ENCODE assay signal across 21 mouse cellular contexts in genomic region chr10:115834017-115834416, GRCm38 (mm10). TPM values are rescaled to one million over a fixed set of nuclear protein-coding genes. Genes with fewer than 3 reads are reported as not detected.
DNase-seq lines count a peak whose midpoint lies in the region; ATAC-seq lines count a peak whose summit lies in the region.
"Had no signal": no experiment of that assay in that cellular context is flagged by ENCODE, and none has a peak within 500 bp of the region (broad histone marks: within the 10 kb centered on the region; RNA-seq: fewer than 3 reads in every experiment).

No protein-coding gene starts in this region.

- peak; percentile 81 for ATAC-seq in liver, embryonic 11.5 days (replicated peaks; ENCODE audit: low FRiP score)
- ATAC-seq in stomach, embryonic 14.5 days (ENCODE audit: insufficient number of reproducible peaks, insufficient read depth, low FRiP score, low read depth): peak; percentile 56; the same call in 1 of the 2 replicates
- ATAC-seq in forebrain, embryonic 14.5 days: no peak
- ATAC-seq: forebrain, postnatal 0 days; lung, postnatal 0 days; midbrain, embryonic 13.5 days had no signal

- no peak overlapping the region for H3K4me3 ChIP-seq in liver, embryonic 11.5 days (ENCODE audit: low read depth, low read length)
- no peak overlapping the region for H3K4me3 ChIP-seq in stomach, embryonic 14.5 days (ENCODE audit: low read depth, low read length)
- H3K4me3 ChIP-seq in forebrain, embryonic 14.5 days (ENCODE audit: low read depth, low read length): no peak overlapping the region
- H3K4me3 ChIP-seq: embryonic facial prominence, embryonic 12.5 days; hindbrain, embryonic 12.5 days; layer of hippocampus, adult 2 months; limb, embryonic 15.5 days; midbrain, embryonic 13.5 days; neural tube, embryonic 13.5 days had no signal

- no peak overlapping the region for H3K9ac ChIP-seq in liver, embryonic 11.5 days (ENCODE audit: low read depth, low read length)
- H3K9ac ChIP-seq in stomach, embryonic 14.5 days (replicated peaks; ENCODE audit: low read depth, low read length): no peak overlapping the region
- H3K9ac ChIP-seq in forebrain, embryonic 14.5 days (ENCODE audit: low read length): no peak overlapping the region
- H3K9ac ChIP-seq: embryonic facial prominence, embryonic 12.5 days; forebrain, postnatal 0 days; hindbrain, embryonic 12.5 days; limb, embryonic 15.5 days; midbrain, embryonic 13.5 days; neural tube, embryonic 13.5 days had no signal

- 73% methylated on average over 6 of the region's 6 CpGs for WGBS in liver, embryonic 11.5 days
- WGBS in stomach, embryonic 14.5 days: 55% methylated on average over 6 of the region's 6 CpGs
- WGBS in forebrain, embryonic 14.5 days: 92% methylated on average over 6 of the region's 6 CpGs

- no peaks in the 10 kb centered on the region; the same call in 1 of the 2 replicates for H3K9me3 ChIP-seq in liver, embryonic 11.5 days (ENCODE audit: control insufficient read depth, low read length)
- H3K9me3 ChIP-seq in stomach, embryonic 14.5 days (ENCODE audit: control insufficient read depth, low read depth, low read length): no peaks in the 10 kb centered on the region
- no peaks in the 10 kb centered on the region for H3K9me3 ChIP-seq in forebrain, embryonic 14.5 days (replicated peaks; ENCODE audit: control insufficient read depth, low read length)
- H3K9me3 ChIP-seq: embryonic facial prominence, embryonic 12.5 days; hindbrain, embryonic 12.5 days; limb, embryonic 15.5 days; midbrain, embryonic 13.5 days; neural tube, embryonic 13.5 days had no signal

- DNase-seq in MN1 (ENCODE audit: low spot score): peak; percentile 54
- peak; percentile 49 for DNase-seq in c-Kit-positive CD71-positive TER-119-positive erythroid progenitor cells, embryonic 14.5 days (ENCODE audit: low spot score)
- no peak for DNase-seq in liver, embryonic 11.5 days (ENCODE audit: low spot score)
- no peak for DNase-seq in frontal cortex, postnatal 10 days (ENCODE audit: low spot score in 2 of 2)
- no peak for DNase-seq in forebrain, embryonic 14.5 days (ENCODE audit: low spot score)
- no peak for DNase-seq in layer of hippocampus, adult 9-10 months (ENCODE audit: low spot score)
- DNase-seq: adrenal gland, postnatal 36 days; cerebellum, adult 2 months; forebrain, postnatal 0 days; heart, postnatal 10 days; right cerebral cortex, postnatal 14 days had no signal

- H3K4me1 ChIP-seq in liver, embryonic 11.5 days (replicated peaks; ENCODE audit: control insufficient read depth, insufficient read depth, low read length): no peaks in the 10 kb centered on the region
- H3K4me1 ChIP-seq in stomach, embryonic 14.5 days (ENCODE audit: control insufficient read depth, insufficient read depth, low read length): 0 out of 2 replicates have a peak, but pooled peaks cover 3% of the 10 kb centered on the region
- no peaks in the 10 kb centered on the region for H3K4me1 ChIP-seq in forebrain, embryonic 14.5 days (ENCODE audit: control insufficient read depth, insufficient read depth, low read length)
- H3K4me1 ChIP-seq: hindbrain, embryonic 12.5 days; midbrain, embryonic 13.5 days; neural tube, embryonic 13.5 days had no signal

- no peaks in the 10 kb centered on the region for H3K27me3 ChIP-seq in liver, embryonic 11.5 days (replicated peaks; ENCODE audit: control insufficient read depth, insufficient read depth, low read length)
- H3K27me3 ChIP-seq in stomach, embryonic 14.5 days (ENCODE audit: control insufficient read depth, insufficient read depth, low read length): no peaks in the 10 kb centered on the region
- no peaks in the 10 kb centered on the region for H3K27me3 ChIP-seq in forebrain, embryonic 14.5 days (replicated peaks; ENCODE audit: control insufficient read depth, insufficient read depth, low read length)
- H3K27me3 ChIP-seq: embryonic facial prominence, embryonic 12.5 days; hindbrain, embryonic 12.5 days; limb, embryonic 15.5 days; midbrain, embryonic 13.5 days; neural tube, embryonic 13.5 days had no signal

- H3K27ac ChIP-seq in liver, embryonic 11.5 days (ENCODE audit: low read depth, low read length): no peak overlapping the region
- no peak overlapping the region for H3K27ac ChIP-seq in stomach, embryonic 14.5 days (ENCODE audit: low read length)
- H3K27ac ChIP-seq in forebrain, embryonic 14.5 days (ENCODE audit: low read depth, low read length): no peak overlapping the region
- H3K27ac ChIP-seq: embryonic facial prominence, embryonic 12.5 days; hindbrain, embryonic 12.5 days; kidney, postnatal 0 days; layer of hippocampus, adult 2 months; limb, embryonic 15.5 days; midbrain, embryonic 13.5 days; neural tube, embryonic 13.5 days had no signal

- no peaks in the 10 kb centered on the region for H3K36me3 ChIP-seq in liver, embryonic 11.5 days (ENCODE audit: control insufficient read depth, insufficient read depth, low read length)
- no peaks in the 10 kb centered on the region for H3K36me3 ChIP-seq in stomach, embryonic 14.5 days (ENCODE audit: control insufficient read depth, insufficient read depth, low read length)
- H3K36me3 ChIP-seq in forebrain, embryonic 14.5 days (ENCODE audit: control insufficient read depth, insufficient read depth, low read length): no peaks in the 10 kb centered on the region
- H3K36me3 ChIP-seq: embryonic facial prominence, embryonic 12.5 days; hindbrain, embryonic 12.5 days; limb, embryonic 15.5 days; midbrain, embryonic 13.5 days; neural tube, embryonic 13.5 days had no signal

- H3K4me2 ChIP-seq in liver, embryonic 11.5 days: no peak overlapping the region
- no peak overlapping the region for H3K4me2 ChIP-seq in stomach, embryonic 14.5 days (replicated peaks; ENCODE audit: low read depth, low read length)
- H3K4me2 ChIP-seq in forebrain, embryonic 14.5 days (ENCODE audit: low read length): no peak overlapping the region
- H3K4me2 ChIP-seq: embryonic facial prominence, embryonic 12.5 days; heart, embryonic 11.5 days; hindbrain, embryonic 12.5 days; limb, embryonic 15.5 days; midbrain, embryonic 13.5 days; neural tube, embryonic 13.5 days had no signal

RNA-seq across cellular contexts. Expression of gene Tspan8, which starts 17.4 kb away (rescaled TPM):
- 39.6 and 42.1 TPM in 2 replicates for polyA plus RNA-seq in liver, embryonic 11.5 days (2014; fragmentation: Nextera tagmentation; extraction: Ambion mirVana)
- polyA plus RNA-seq in stomach, embryonic 14.5 days (2014; fragmentation: Nextera tagmentation; extraction: Ambion mirVana): 113 and 116 TPM in 2 replicates
- polyA plus RNA-seq in forebrain, embryonic 14.5 days (2014; fragmentation: Nextera tagmentation; extraction: Ambion mirVana): 0.25 and 0.34 TPM in 2 replicates

Comparison
In these comparisons a context has a peak if more than half of its experiments do, and no peak if none do; other contexts are left out.
1. DNase-seq: peak in MN1 (single experiment) and c-Kit-positive CD71-positive TER-119-positive erythroid progenitor cells, embryonic 14.5 days (single experiment); none in liver, embryonic 11.5 days (single experiment), frontal cortex, postnatal 10 days (0 of 2), forebrain, embryonic 14.5 days (single experiment) and layer of hippocampus, adult 9-10 months (single experiment).
2. RNA of gene Tspan8, which starts 17.4 kb away (polyA plus RNA-seq): 113 to 116 TPM in stomach, embryonic 14.5 days and 39.6 to 42.1 TPM in liver, embryonic 11.5 days; 0.25 to 0.34 TPM in forebrain, embryonic 14.5 days; every median in the first group is over 10 times any median in the second.